Mouse (Mus musculus): ENCODE results near the gene Carns1.

DNA sequence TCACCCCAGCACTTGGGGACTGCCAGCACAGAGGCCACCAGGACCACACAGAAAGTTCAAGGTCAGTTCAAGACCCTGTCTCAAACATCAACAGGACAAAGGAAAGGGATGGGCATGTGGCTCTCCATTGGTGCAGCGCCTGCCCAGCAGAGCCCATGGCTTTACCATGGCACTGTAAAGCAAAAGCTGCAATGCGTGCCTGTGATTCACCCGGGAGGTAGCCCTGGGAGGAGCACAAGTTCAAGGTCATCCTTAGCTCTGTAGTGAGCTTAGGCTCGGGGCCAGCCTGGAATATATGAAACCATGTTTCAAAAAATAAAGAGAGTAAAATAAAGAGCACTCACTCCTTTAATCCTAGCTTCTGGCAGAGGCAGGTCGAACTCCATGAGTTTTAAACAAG, 23.4 kb downstream of the Carns1 start:
- TF ChIP-seq CTCF (IDR thresholded peaks at IDR 0.05; ENCODE audit: extremely low read depth, insufficient read depth, low read length) (no peak), POLR2A (IDR thresholded peaks at IDR 0.05; ENCODE audit: extremely low read depth, insufficient read depth, low read length) (no peak)
